Comparison of ENCODE assay signal across 8 mouse cellular contexts in the genomic region with DNA sequence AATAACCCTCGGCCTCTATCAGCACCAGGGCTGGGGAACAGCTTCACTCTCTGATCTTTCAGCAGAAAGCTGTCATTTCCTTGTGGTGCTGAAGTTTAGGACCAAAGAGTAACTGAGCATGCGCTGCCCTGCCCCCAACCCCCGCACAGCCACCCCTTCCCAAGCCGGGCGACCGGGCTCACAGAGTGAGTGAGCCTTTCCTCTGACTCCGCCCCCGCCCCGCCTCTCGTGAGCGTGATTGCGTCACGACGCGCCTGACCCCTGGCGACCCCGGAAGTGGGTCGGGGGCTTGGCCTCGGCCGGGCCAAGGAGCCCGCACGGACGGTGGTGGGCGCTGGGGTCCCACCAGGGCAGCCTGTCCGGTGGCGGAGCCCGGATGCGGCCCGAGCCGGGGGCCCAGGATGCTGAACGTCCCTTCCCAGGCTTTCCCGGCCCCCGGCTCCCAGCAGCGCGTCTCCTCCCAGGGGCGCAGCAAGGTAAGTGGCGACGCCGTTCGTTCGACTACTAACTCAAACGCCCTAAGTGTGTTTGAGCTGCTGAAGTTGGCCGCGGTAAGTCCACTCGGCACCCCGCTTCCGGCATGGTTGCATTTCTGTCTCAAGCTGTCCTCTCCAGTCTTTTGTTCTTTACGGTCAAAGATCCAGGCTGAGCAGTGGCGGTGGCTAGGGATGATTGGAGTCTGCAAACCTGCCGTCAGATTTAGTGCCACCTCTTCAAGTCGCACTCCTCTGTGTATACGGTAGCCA. TPM values are rescaled to one million over a fixed set of nuclear protein-coding genes. Genes with fewer than 3 reads are reported as not detected.
DNase-seq lines count a peak whose midpoint lies in the region; ATAC-seq and TF ChIP-seq lines count a peak whose summit lies in the region.

A gene (plus strand): TSS at position 237 of the 746 bp plus-strand sequence.

- peak; percentile 92 for DNase-seq in c-Kit-positive CD71-positive TER-119-positive erythroid progenitor cells, embryonic 14.5 days (ENCODE audit: low spot score)
- DNase-seq in heart, postnatal 0 days (ENCODE audit: low spot score) = peak; percentile 97
- peak; percentile 98 to 99 for DNase-seq in kidney, postnatal 4 days

- TF ChIP-seq EP300 in heart, postnatal 0 days (IDR thresholded peaks at IDR 0.05; ENCODE audit: low read depth) = peak; percentile 62; the same call in 1 of the 2 replicates

- under 1% methylated on average over 50 of the region's 52 CpGs for WGBS in forebrain, embryonic 12.5 days
- 0% methylated on average over 51 of the region's 52 CpGs for WGBS in heart, postnatal 0 days
- under 1% methylated on average over 52 of the region's 52 CpGs for WGBS in liver, embryonic 16.5 days (ENCODE audit: insufficient replicate concordance)
- under 1% methylated on average over 50 of the region's 52 CpGs for WGBS in neural tube, embryonic 13.5 days

- peak within 1 kb of the TSS; percentile 79 for H3K9ac ChIP-seq in forebrain, embryonic 12.5 days
- peak within 1 kb of the TSS; percentile 68 for H3K9ac ChIP-seq in heart, postnatal 0 days (replicated peaks; ENCODE audit: low read depth, low read length)
- H3K9ac ChIP-seq in liver, embryonic 16.5 days (ENCODE audit: low read depth, low read length) = peak within 1 kb of the TSS; percentile 81
- H3K9ac ChIP-seq in neural tube, embryonic 13.5 days = peak within 1 kb of the TSS; percentile 89

- peak; percentile 99 for ATAC-seq in forebrain, embryonic 12.5 days (ENCODE audit: low FRiP score)
- ATAC-seq in heart, postnatal 0 days (ENCODE audit: insufficient read depth, low read depth) = peak; percentile 100
- ATAC-seq in liver, embryonic 16.5 days (ENCODE audit: low read depth) = peak; percentile 98
- peak; percentile 100 for ATAC-seq in neural tube, embryonic 13.5 days (ENCODE audit: low read depth)

- TF ChIP-seq POLR2A in testis, adult 2 months (IDR thresholded peaks at IDR 0.05; ENCODE audit: control insufficient read depth, low read depth, low read length) = peak; percentile 73; the same call in 1 of the 2 replicates

- H3K4me1 ChIP-seq in E14TG2a.4 (replicated peaks; ENCODE audit: low read depth, low read length) = peaks cover 6% of the 10 kb centered on the region; the same call in 1 of the 2 replicates
- peaks cover 13% of the 10 kb centered on the region for H3K4me1 ChIP-seq in forebrain, embryonic 12.5 days
- peaks cover 9% of the 10 kb centered on the region; the same call in 1 of the 2 replicates for H3K4me1 ChIP-seq in heart, postnatal 0 days (ENCODE audit: control insufficient read depth, insufficient read depth)
- H3K4me1 ChIP-seq in liver, embryonic 16.5 days (ENCODE audit: control insufficient read depth, low read depth, low read length) = peaks cover 6% of the 10 kb centered on the region
- peaks cover 34% of the 10 kb centered on the region for H3K4me1 ChIP-seq in neural tube, embryonic 13.5 days (replicated peaks)
- no peaks in the 10 kb centered on the region; the same call in 1 of the 2 replicates for H3K4me1 ChIP-seq in testis, adult 2 months (ENCODE audit: control insufficient read depth, insufficient read depth, low read length)

- H3K9me3 ChIP-seq in E14TG2a.4 (ENCODE audit: low read length) = no peaks in the 10 kb centered on the region
- no peaks in the 10 kb centered on the region for H3K9me3 ChIP-seq in forebrain, embryonic 12.5 days
- H3K9me3 ChIP-seq in heart, postnatal 0 days (replicated peaks; ENCODE audit: control insufficient read depth, low read length) = no peaks in the 10 kb centered on the region
- H3K9me3 ChIP-seq in liver, embryonic 16.5 days (replicated peaks; ENCODE audit: control insufficient read depth, low read length) = no peaks in the 10 kb centered on the region
- H3K9me3 ChIP-seq in neural tube, embryonic 13.5 days = no peaks in the 10 kb centered on the region

- H3K36me3 ChIP-seq in E14TG2a.4 (ENCODE audit: insufficient read depth, low read length) = no peaks in the 10 kb centered on the region
- no peaks in the 10 kb centered on the region for H3K36me3 ChIP-seq in forebrain, embryonic 12.5 days (replicated peaks)
- no peaks in the 10 kb centered on the region for H3K36me3 ChIP-seq in heart, postnatal 0 days (replicated peaks; ENCODE audit: control insufficient read depth, insufficient read depth, low read length)
- H3K36me3 ChIP-seq in liver, embryonic 16.5 days (ENCODE audit: control insufficient read depth, insufficient read depth) = no peaks in the 10 kb centered on the region
- no peaks in the 10 kb centered on the region for H3K36me3 ChIP-seq in neural tube, embryonic 13.5 days
- H3K36me3 ChIP-seq in testis, adult 2 months (ENCODE audit: control insufficient read depth, insufficient read depth, low read length) = no peaks in the 10 kb centered on the region

- H3K4me2 ChIP-seq in forebrain, embryonic 12.5 days = peak within 1 kb of the TSS; percentile 72
- peak within 1 kb of the TSS; percentile 64 for H3K4me2 ChIP-seq in heart, postnatal 0 days (ENCODE audit: low read depth, low read length)
- H3K4me2 ChIP-seq in liver, embryonic 16.5 days (ENCODE audit: low read depth, low read length) = peak within 1 kb of the TSS; percentile 80
- peak within 1 kb of the TSS; percentile 75 for H3K4me2 ChIP-seq in neural tube, embryonic 13.5 days

- peaks cover 11% of the 10 kb centered on the region for H3K27me3 ChIP-seq in E14TG2a.4 (ENCODE audit: insufficient read depth, low read length)
- peaks cover 8% of the 10 kb centered on the region; the same call in 1 of the 2 replicates for H3K27me3 ChIP-seq in forebrain, embryonic 12.5 days
- H3K27me3 ChIP-seq in heart, postnatal 0 days (ENCODE audit: control insufficient read depth, insufficient read depth, low read length) = no peaks in the 10 kb centered on the region
- peaks cover 6% of the 10 kb centered on the region for H3K27me3 ChIP-seq in liver, embryonic 16.5 days (ENCODE audit: control insufficient read depth, insufficient read depth, low read depth, low read length)
- peaks cover 8% of the 10 kb centered on the region; the same call in 1 of the 2 replicates for H3K27me3 ChIP-seq in neural tube, embryonic 13.5 days
- H3K27me3 ChIP-seq in testis, adult 2 months (ENCODE audit: control insufficient read depth, insufficient read depth, low read length) = no peaks in the 10 kb centered on the region

- H3K4me3 ChIP-seq in E14TG2a.4 (replicated peaks; ENCODE audit: low read length) = peak within 1 kb of the TSS; percentile 91
- peak within 1 kb of the TSS; percentile 84 for H3K4me3 ChIP-seq in forebrain, embryonic 12.5 days (replicated peaks)
- H3K4me3 ChIP-seq in heart, postnatal 0 days (ENCODE audit: low read depth, low read length) = peak within 1 kb of the TSS; percentile 83
- H3K4me3 ChIP-seq in liver, embryonic 16.5 days (ENCODE audit: low read depth, low read length) = peak within 1 kb of the TSS; percentile 84
- peak within 1 kb of the TSS; percentile 85 for H3K4me3 ChIP-seq in neural tube, embryonic 13.5 days
- peak within 1 kb of the TSS; percentile 94 for H3K4me3 ChIP-seq in testis, adult 2 months (ENCODE audit: control insufficient read depth, low read depth, low read length)

- H3K27ac ChIP-seq in forebrain, embryonic 12.5 days = peak within 1 kb of the TSS; percentile 74
- H3K27ac ChIP-seq in heart, postnatal 0 days (ENCODE audit: low read depth) = peak within 1 kb of the TSS; percentile 85
- peak within 1 kb of the TSS; percentile 82 for H3K27ac ChIP-seq in liver, embryonic 16.5 days (ENCODE audit: low read length)
- H3K27ac ChIP-seq in neural tube, embryonic 13.5 days (replicated peaks) = peak within 1 kb of the TSS; percentile 85
- H3K27ac ChIP-seq in testis, adult 2 months (ENCODE audit: control insufficient read depth, insufficient read depth, low read depth, low read length) = peak within 1 kb of the TSS; percentile 80

- no peak for TF ChIP-seq CTCF in E14TG2a.4 (conservative IDR thresholded peaks at IDR 0.05; ENCODE audit: low read length)
- no peak for TF ChIP-seq CTCF in heart, postnatal 0 days (IDR thresholded peaks at IDR 0.05; ENCODE audit: low read depth)
- TF ChIP-seq CTCF in testis, adult 2 months (IDR thresholded peaks at IDR 0.05; ENCODE audit: control insufficient read depth, insufficient read depth, insufficient replicate concordance, low read depth, low read length) = no peak

RNA-seq across cellular contexts. Expression of the gene that starts here (rescaled TPM):
- 105 and 108 TPM in 2 replicates for polyA plus RNA-seq in forebrain, embryonic 12.5 days (2016; fragmentation: Nextera tagmentation; extraction: Ambion mirVana)
- 23.5 and 24.4 TPM in 2 replicates for total RNA-seq in heart, postnatal 0 days (2014; rRNA removed; ENCODE audit: low replicate concordance)
- 33.4 and 43.3 TPM in 2 replicates for polyA plus RNA-seq in heart, postnatal 0 days (2015; fragmentation: Nextera tagmentation; extraction: Ambion mirVana)
- polyA plus RNA-seq in liver, embryonic 16.5 days (2015; fragmentation: Nextera tagmentation; extraction: Ambion mirVana) = 30.8 and 32.3 TPM in 2 replicates
- 93.5 and 94.9 TPM in 2 replicates for polyA plus RNA-seq in neural tube, embryonic 13.5 days (2015; fragmentation: Nextera tagmentation; extraction: Ambion mirVana)
- 13.3 and 20.4 TPM in 2 replicates for polyA plus RNA-seq in testis, adult 2 months (2012; rRNA removed)

Comparison
In these comparisons a context has a peak if more than half of its experiments do, and no peak if none do; other contexts are left out.
1. Peak in every context shown above with its lines: DNase-seq, ATAC-seq, H3K4me3 ChIP-seq and H3K27ac ChIP-seq.